Mouse (Mus musculus): Measurements from ENCODE around the gene Dll1. TPM values are rescaled to one million over a fixed set of nuclear protein-coding genes. Genes with fewer than 3 reads are reported as not detected.

The Dll1 gene
- polyA plus RNA-seq, 1 experiment = 13.3 TPM

GRCm38 (mm10) chr17:15363656-15364055 is 13.0 kb downstream of the Dll1 start:
- Histone ChIP-seq H3ac (ENCODE audit: control insufficient read depth, insufficient read length) (no peak overlapping the region), H3K36me3 (ENCODE audit: control insufficient read depth, insufficient read depth) (peaks cover 7% of the 10 kb centered on the region), H3K79me2 (ENCODE audit: control insufficient read depth, insufficient read depth) (no peaks in the 10 kb centered on the region), H3K4me2 (ENCODE audit: low read depth) (no peak overlapping the region), H3K27me3 (ENCODE audit: control insufficient read depth, insufficient read depth, insufficient read length) (no peaks in the 10 kb centered on the region), H3K4me3 (no peak overlapping the region)
- TF ChIP-seq TCF3 (IDR thresholded peaks at IDR 0.05; ENCODE audit: insufficient read length, low read depth) = no peak
- TF ChIP-seq REST (IDR thresholded peaks at IDR 0.05; ENCODE audit: insufficient read depth, insufficient read length) = no peak
- TF ChIP-seq MYOD1 (IDR thresholded peaks at IDR 0.05; ENCODE audit: control insufficient read depth in 1 of 3, insufficient read length in 2 of 3, low read depth in 2 of 3) = no peak
- TF ChIP-seq USF1 (IDR thresholded peaks at IDR 0.05; ENCODE audit: low read depth) = no peak

GRCm38 (mm10) chr17:15357071-15357470 is 19.6 kb downstream of the Dll1 start:
- TF ChIP-seq E2F4 (IDR thresholded peaks at IDR 0.05; ENCODE audit: insufficient read depth) (no peak), TCF12 (IDR thresholded peaks at IDR 0.05; ENCODE audit: insufficient read depth, poor library complexity, severe bottlenecking) (peak; percentile 70), POLR2A (IDR thresholded peaks at IDR 0.05; ENCODE audit: insufficient read length, low read depth) (no peak), MYOD1 (IDR thresholded peaks at IDR 0.05; ENCODE audit: control insufficient read depth in 1 of 3, insufficient read length in 2 of 3, low read depth in 2 of 3) (peak; percentile 4 to 41 (median 14)), USF1 (IDR thresholded peaks at IDR 0.05; ENCODE audit: low read depth) (no peak), SRF (IDR thresholded peaks at IDR 0.05; ENCODE audit: control insufficient read depth, insufficient read length, low read depth) (no peak), MYOG (IDR thresholded peaks at IDR 0.05; ENCODE audit: control insufficient read depth in 1 of 3, insufficient read depth in 1 of 3, insufficient read length in 2 of 3, low read depth in 2 of 3) (peak in 1 of 3 experiments; percentile 46)
- Histone ChIP-seq H3K4me3 (no peak overlapping the region), H3K79me2 (ENCODE audit: control insufficient read depth, insufficient read depth) (no peaks in the 10 kb centered on the region), H3K4me2 (ENCODE audit: low read depth) (peak overlapping the region; percentile 53), H3K27me3 (ENCODE audit: control insufficient read depth, insufficient read depth, insufficient read length) (no peaks in the 10 kb centered on the region), H3ac (ENCODE audit: control insufficient read depth, insufficient read length) (no peak overlapping the region), H3K36me3 (ENCODE audit: control insufficient read depth, insufficient read depth) (no peaks in the 10 kb centered on the region)

- no peak for TF ChIP-seq USF1 (IDR thresholded peaks at IDR 0.05; ENCODE audit: low read depth)
- no peak for TF ChIP-seq TCF3 (IDR thresholded peaks at IDR 0.05; ENCODE audit: insufficient read length, low read depth)
- TF ChIP-seq POLR2A (IDR thresholded peaks at IDR 0.05; ENCODE audit: insufficient read length, low read depth) = no peak
- Histone ChIP-seq H3K4me2 (ENCODE audit: low read depth) (peak overlapping the region; percentile 53), H3K36me3 (ENCODE audit: control insufficient read depth, insufficient read depth) (no peaks in the 10 kb centered on the region), H3ac (ENCODE audit: control insufficient read depth, insufficient read length) (no peak overlapping the region), H3K4me3 (no peak overlapping the region), H3K79me2 (ENCODE audit: control insufficient read depth, insufficient read depth) (no peaks in the 10 kb centered on the region), H3K27me3 (ENCODE audit: control insufficient read depth, insufficient read depth, insufficient read length) (no peaks in the 10 kb centered on the region)
Observed at GRCm38 (mm10) chr17:15356526-15356925, 20.1 kb downstream of the Dll1 start.

- Histone ChIP-seq H3K4me2 (ENCODE audit: low read depth) (no peak overlapping the region), H3K36me3 (ENCODE audit: control insufficient read depth, insufficient read depth) (no peaks in the 10 kb centered on the region), H3K79me2 (ENCODE audit: control insufficient read depth, insufficient read depth) (no peaks in the 10 kb centered on the region), H3K4me3 (no peak overlapping the region), H3ac (ENCODE audit: control insufficient read depth, insufficient read length) (no peak overlapping the region), H3K27me3 (ENCODE audit: control insufficient read depth, insufficient read depth, insufficient read length) (no peaks in the 10 kb centered on the region)
- TF ChIP-seq MAX (IDR thresholded peaks at IDR 0.05; ENCODE audit: low read depth) (no peak), E2F4 (IDR thresholded peaks at IDR 0.05; ENCODE audit: insufficient read depth) (no peak)
Observed at GRCm38 (mm10) chr17:15355072-15355471, 21.6 kb downstream of the Dll1 start.

GRCm38 (mm10) chr17:15354006-15354405 is 22.7 kb downstream of the Dll1 start:
- TF ChIP-seq MYOD1 (IDR thresholded peaks at IDR 0.05; ENCODE audit: control insufficient read depth in 1 of 3, insufficient read length in 2 of 3, low read depth in 2 of 3) (no peak), SRF (IDR thresholded peaks at IDR 0.05; ENCODE audit: control insufficient read depth, insufficient read length, low read depth) (no peak), USF1 (IDR thresholded peaks at IDR 0.05; ENCODE audit: low read depth) (no peak), MAX (IDR thresholded peaks at IDR 0.05; ENCODE audit: low read depth) (no peak), TCF12 (IDR thresholded peaks at IDR 0.05; ENCODE audit: insufficient read depth, poor library complexity, severe bottlenecking) (no peak), POLR2A (IDR thresholded peaks at IDR 0.05; ENCODE audit: insufficient read length, low read depth) (no peak), TCF3 (IDR thresholded peaks at IDR 0.05; ENCODE audit: insufficient read length, low read depth) (no peak)

GRCm38 (mm10) chr17:15352869-15353610 is 23.6 kb downstream of the Dll1 start:
- Histone ChIP-seq H3K4me2 (ENCODE audit: low read depth) (peak overlapping the region; percentile 62), H3K36me3 (ENCODE audit: control insufficient read depth, insufficient read depth) (no peaks in the 10 kb centered on the region), H3K79me2 (ENCODE audit: control insufficient read depth, insufficient read depth) (no peaks in the 10 kb centered on the region), H3K27me3 (ENCODE audit: control insufficient read depth, insufficient read depth, insufficient read length) (no peaks in the 10 kb centered on the region), H3K4me3 (no peak overlapping the region), H3ac (ENCODE audit: control insufficient read depth, insufficient read length) (no peak overlapping the region)
- peak; percentile 34 for TF ChIP-seq TCF3 (IDR thresholded peaks at IDR 0.05; ENCODE audit: insufficient read length, low read depth)
- TF ChIP-seq USF1 (IDR thresholded peaks at IDR 0.05; ENCODE audit: low read depth) = peak; percentile 72
- peak; percentile 18 to 91 (median 87) for TF ChIP-seq MYOG (IDR thresholded peaks at IDR 0.05; ENCODE audit: control insufficient read depth in 1 of 3, insufficient read depth in 1 of 3, insufficient read length in 2 of 3, low read depth in 2 of 3)
- peak; percentile 78 to 92 (median 86) for TF ChIP-seq MYOD1 (IDR thresholded peaks at IDR 0.05; ENCODE audit: control insufficient read depth in 1 of 3, insufficient read length in 2 of 3, low read depth in 2 of 3)
- TF ChIP-seq SRF (IDR thresholded peaks at IDR 0.05; ENCODE audit: control insufficient read depth, insufficient read length, low read depth) = no peak
- TF ChIP-seq POLR2A (IDR thresholded peaks at IDR 0.05; ENCODE audit: insufficient read length, low read depth) = no peak
- peak; percentile 50 for TF ChIP-seq TCF12 (IDR thresholded peaks at IDR 0.05; ENCODE audit: insufficient read depth, poor library complexity, severe bottlenecking)

More at GRCm38 (mm10) chr17:15354006-15354405, 22.7 kb downstream of the Dll1 start:
- Histone ChIP-seq H3K27me3 (ENCODE audit: control insufficient read depth, insufficient read depth, insufficient read length) (no peaks in the 10 kb centered on the region), H3K79me2 (ENCODE audit: control insufficient read depth, insufficient read depth) (no peaks in the 10 kb centered on the region), H3K36me3 (ENCODE audit: control insufficient read depth, insufficient read depth) (no peaks in the 10 kb centered on the region), H3K4me2 (ENCODE audit: low read depth) (no peak overlapping the region), H3ac (ENCODE audit: control insufficient read depth, insufficient read length) (no peak overlapping the region), H3K4me3 (no peak overlapping the region)

Data from myocyte (in vitro differentiated cells).